ENCODE assay signal across 42 mouse cellular contexts in the genomic region with DNA sequence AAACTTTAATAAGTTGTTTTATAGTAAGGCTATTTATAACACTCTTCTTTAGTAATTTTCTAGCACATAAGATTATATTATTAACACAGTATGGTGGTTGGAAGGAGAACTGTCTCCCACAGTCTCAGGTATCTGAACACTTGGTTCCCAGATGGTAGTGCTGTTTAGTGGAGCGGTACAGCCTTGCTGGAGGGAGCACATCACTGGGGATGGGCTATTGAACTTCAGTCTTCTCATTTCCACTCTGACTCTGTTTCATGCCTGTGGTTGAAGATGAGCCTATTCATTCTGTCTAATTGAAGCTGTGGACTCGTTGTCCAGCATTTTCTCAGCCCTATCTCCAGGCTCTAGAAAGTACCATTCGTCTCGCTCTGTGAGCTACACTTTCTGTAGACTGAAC. TPM values are rescaled to one million over a fixed set of nuclear protein-coding genes. Genes with fewer than 3 reads are reported as not detected.
"Had no signal": no experiment of that assay in that cellular context is flagged by ENCODE, and none has a peak within 500 bp of the region (broad histone marks: within the 10 kb centered on the region; RNA-seq: fewer than 3 reads in every experiment).

No protein-coding gene starts in this region.

- H3K9me3 ChIP-seq: heart, embryonic 10.5 days; heart, embryonic 12.5 days; heart, embryonic 13.5 days; heart, embryonic 15.5 days; hindbrain, embryonic 10.5 days; hindbrain, embryonic 12.5 days; hindbrain, embryonic 13.5 days; hindbrain, embryonic 15.5 days; intestine, embryonic 15.5 days had no signal

- H3K36me3 ChIP-seq: heart, embryonic 10.5 days; heart, embryonic 12.5 days; heart, embryonic 13.5 days; heart, embryonic 15.5 days; hindbrain, embryonic 10.5 days; hindbrain, embryonic 12.5 days; hindbrain, embryonic 13.5 days; hindbrain, embryonic 15.5 days; intestine, embryonic 15.5 days had no signal

- ATAC-seq: hindbrain, embryonic 16.5 days; hindbrain, postnatal 0 days; inflammation-experienced regulatory T-cells, adult 6 months; intestine, embryonic 15.5 days; intestine, embryonic 16.5 days; intestine, postnatal 0 days had no signal

- H3K4me2 ChIP-seq: heart, embryonic 11.5 days; heart, embryonic 12.5 days; heart, embryonic 13.5 days; heart, embryonic 15.5 days; hindbrain, embryonic 12.5 days; hindbrain, embryonic 13.5 days; hindbrain, embryonic 14.5 days; hindbrain, embryonic 15.5 days; intestine, embryonic 15.5 days had no signal

- H3K27ac ChIP-seq: heart, adult 2 months; heart, embryonic 10.5 days; heart, embryonic 13.5 days; heart, embryonic 15.5 days; hindbrain, embryonic 10.5 days; hindbrain, embryonic 12.5 days; hindbrain, embryonic 13.5 days; hindbrain, embryonic 14.5 days; hindbrain, embryonic 15.5 days; hindbrain, postnatal 0 days; intestine, embryonic 15.5 days; layer of hippocampus, adult 2 months; left cerebral cortex, adult 2 months had no signal

- DNase-seq: heart, adult 2 months; heart, postnatal 10 days; heart, postnatal 14 days; heart, postnatal 36 days; kidney, adult 11 months; kidney, adult 8-10 months; kidney, adult 9 months; kidney, postnatal 14 days; kidney, postnatal 25 days; kidney, postnatal 36 days; kidney, postnatal 4 days; layer of hippocampus, adult 9-11 months; layer of hippocampus, postnatal 36 days had no signal

- H3K4me3 ChIP-seq: heart, adult 2 months; heart, embryonic 10.5 days; heart, embryonic 12.5 days; heart, embryonic 13.5 days; heart, embryonic 15.5 days; hindbrain, embryonic 10.5 days; hindbrain, embryonic 12.5 days; hindbrain, embryonic 13.5 days; hindbrain, embryonic 15.5 days; intestine, embryonic 15.5 days; layer of hippocampus, adult 2 months; left cerebral cortex, adult 2 months had no signal

- H3K27me3 ChIP-seq: heart, embryonic 12.5 days; heart, embryonic 13.5 days; heart, embryonic 15.5 days; hindbrain, embryonic 12.5 days; hindbrain, embryonic 13.5 days; hindbrain, embryonic 15.5 days; intestine, embryonic 15.5 days had no signal

- H3K9ac ChIP-seq: heart, embryonic 12.5 days; heart, embryonic 13.5 days; heart, embryonic 15.5 days; hindbrain, embryonic 12.5 days; hindbrain, embryonic 13.5 days; hindbrain, embryonic 14.5 days; hindbrain, embryonic 15.5 days; intestine, embryonic 15.5 days had no signal

RNA-seq across cellular contexts. Expression of a gene that starts 44.7 kb away (rescaled TPM):
- total RNA-seq: heart, adult 2 months; heart, adult 8-10 months; heart, postnatal 10 days; heart, postnatal 14 days; heart, postnatal 25 days; heart, postnatal 36 days; hematopoietic stem cell, adult 5-6 weeks; layer of hippocampus, adult 18-20 months; layer of hippocampus, postnatal 25 days; layer of hippocampus, postnatal 36 days; left cerebral cortex, adult 18-20 months; left cerebral cortex, postnatal 10 days had no signal
- polyA plus RNA-seq: heart, adult 2 months; heart, embryonic 11.5 days; heart, embryonic 12.5 days; heart, embryonic 13.5 days; heart, embryonic 14.5 days; heart, embryonic 16.5 days; heart, postnatal 0 days; hindbrain, embryonic 10.5 days; hindbrain, embryonic 16.5 days; hindbrain, postnatal 0 days; inflammation-experienced regulatory T-cells, adult 6 months; intestine, postnatal 0 days; large intestine, adult 2 months had no signal
